8 mouse cellular contexts compared by ENCODE assay signal in the genomic region with DNA sequence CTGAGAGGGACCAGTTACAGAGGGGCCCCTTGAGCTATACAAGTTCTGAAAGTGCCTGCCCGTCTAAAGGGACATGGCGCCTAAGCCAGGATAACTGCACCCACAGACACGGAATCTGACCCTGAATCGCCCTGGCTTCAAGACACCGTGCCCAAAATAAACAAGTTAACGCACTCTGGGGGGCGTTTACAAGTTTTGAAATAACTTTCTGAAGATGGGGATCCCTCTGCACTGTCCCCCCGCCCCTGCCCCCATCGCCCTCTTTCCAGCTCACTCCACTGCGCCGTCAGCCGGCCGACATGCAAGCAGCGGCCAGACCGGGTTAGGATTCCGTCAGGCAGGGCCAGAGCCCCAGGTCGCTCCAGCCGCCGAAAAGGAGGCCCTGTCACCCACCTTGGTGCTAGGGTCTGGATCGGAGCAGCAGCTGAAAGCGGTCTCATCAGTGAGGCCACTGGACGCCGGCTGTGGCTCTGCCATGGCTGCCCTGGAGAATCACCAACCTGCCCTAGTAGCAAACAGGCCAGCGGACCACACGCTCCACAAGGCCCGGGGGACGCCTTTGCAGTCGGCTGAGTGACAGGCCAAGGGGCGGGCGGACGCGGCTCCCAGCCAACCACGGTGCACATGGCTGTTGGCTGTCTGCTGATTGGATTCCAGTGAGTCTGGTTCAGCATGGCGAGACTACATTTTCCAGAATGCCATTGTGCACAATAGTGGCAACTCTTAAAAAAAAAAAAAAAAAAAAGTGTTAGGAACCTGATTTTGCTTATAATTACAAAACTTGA. TPM values are rescaled to one million over a fixed set of nuclear protein-coding genes. Genes with fewer than 3 reads are reported as not detected.
DNase-seq lines count a peak whose midpoint lies in the region; ATAC-seq and TF ChIP-seq lines count a peak whose summit lies in the region.

No protein-coding gene starts in this region.

- ATAC-seq in forebrain, embryonic 12.5 days (ENCODE audit: low FRiP score) = peak; percentile 100
- peak; percentile 100 for ATAC-seq in heart, postnatal 0 days (ENCODE audit: insufficient read depth, low read depth)
- ATAC-seq in liver, embryonic 16.5 days (ENCODE audit: low read depth) = peak; percentile 95
- peak; percentile 99 for ATAC-seq in neural tube, embryonic 13.5 days (ENCODE audit: low read depth)

- no peaks in the 10 kb centered on the region for H3K27me3 ChIP-seq in CH12.LX (replicated peaks)
- no peaks in the 10 kb centered on the region for H3K27me3 ChIP-seq in forebrain, embryonic 12.5 days
- no peaks in the 10 kb centered on the region for H3K27me3 ChIP-seq in heart, postnatal 0 days (ENCODE audit: control insufficient read depth, insufficient read depth, low read length)
- no peaks in the 10 kb centered on the region for H3K27me3 ChIP-seq in liver, embryonic 16.5 days (ENCODE audit: control insufficient read depth, insufficient read depth, low read depth, low read length)
- no peaks in the 10 kb centered on the region for H3K27me3 ChIP-seq in neural tube, embryonic 13.5 days
- H3K27me3 ChIP-seq in testis, adult 2 months (ENCODE audit: control insufficient read depth, insufficient read depth, low read length) = no peaks in the 10 kb centered on the region

- TF ChIP-seq RAD21 in CH12.LX (IDR thresholded peaks at IDR 0.05; ENCODE audit: low read depth, low read length) = no peak

- H3K4me1 ChIP-seq in CH12.LX (ENCODE audit: control insufficient read depth in 1 of 2, insufficient read depth in 2 of 2) = peaks cover 7 to 45% of the 10 kb centered on the region in 2 experiments
- peaks cover 30% of the 10 kb centered on the region for H3K4me1 ChIP-seq in forebrain, embryonic 12.5 days
- peaks cover 29% of the 10 kb centered on the region for H3K4me1 ChIP-seq in heart, postnatal 0 days (ENCODE audit: control insufficient read depth, insufficient read depth)
- peaks cover 69% of the 10 kb centered on the region for H3K4me1 ChIP-seq in liver, embryonic 16.5 days (ENCODE audit: control insufficient read depth, low read depth, low read length)
- peaks cover 28% of the 10 kb centered on the region for H3K4me1 ChIP-seq in neural tube, embryonic 13.5 days (replicated peaks)
- peaks cover 6% of the 10 kb centered on the region for H3K4me1 ChIP-seq in testis, adult 2 months (ENCODE audit: control insufficient read depth, insufficient read depth, low read length)

- peak in 1 of 2 experiments; percentile 52; a peak in 2 of 4 replicates for TF ChIP-seq CTCF in CH12.LX (conservative IDR thresholded peaks at IDR 0.05 in 1 of 2, IDR thresholded peaks at IDR 0.05 in 1 of 2; ENCODE audit: low read depth in 2 of 2, low read length in 2 of 2)
- 0 out of 2 replicates have a peak, but pooled peaks have one; percentile 3 for TF ChIP-seq CTCF in heart, postnatal 0 days (IDR thresholded peaks at IDR 0.05; ENCODE audit: low read depth)
- TF ChIP-seq CTCF in testis, adult 2 months (IDR thresholded peaks at IDR 0.05; ENCODE audit: control insufficient read depth, insufficient read depth, insufficient replicate concordance, low read depth, low read length) = no peak

- peak overlapping the region; percentile 57 to 70 (median 69) for H3K4me3 ChIP-seq in CH12.LX (replicated peaks in 1 of 3; ENCODE audit: low read depth in 2 of 3, low read length in 2 of 3, poor library complexity in 1 of 3)
- H3K4me3 ChIP-seq in forebrain, embryonic 12.5 days (replicated peaks) = peak overlapping the region; percentile 62
- H3K4me3 ChIP-seq in heart, postnatal 0 days (ENCODE audit: low read depth, low read length) = peak overlapping the region; percentile 93
- peak overlapping the region; percentile 82 for H3K4me3 ChIP-seq in liver, embryonic 16.5 days (ENCODE audit: low read depth, low read length)
- peak overlapping the region; percentile 73 for H3K4me3 ChIP-seq in neural tube, embryonic 13.5 days
- peak overlapping the region; percentile 97 for H3K4me3 ChIP-seq in testis, adult 2 months (ENCODE audit: control insufficient read depth, low read depth, low read length)

- peaks cover 22% of the 10 kb centered on the region for H3K79me2 ChIP-seq in CH12.LX (replicated peaks; ENCODE audit: control insufficient read depth, extremely low read depth, insufficient read depth, poor library complexity, severe bottlenecking)

- dilution Hi-C loops in CH12.LX (cut with MboI; ENCODE audit: extremely low pct_ligation_motif_present, extremely low pct_unique_long_range_greater_than_20kb, low sequenced_read_pairs) = no loop called here

- DNase-seq in CH12.LX (ENCODE audit: extremely low read depth) = peak; percentile 99
- peak; percentile 99 for DNase-seq in c-Kit-positive CD71-positive TER-119-positive erythroid progenitor cells, embryonic 14.5 days (ENCODE audit: low spot score)
- DNase-seq in heart, postnatal 0 days (ENCODE audit: low spot score) = peak; percentile 98
- peak; percentile 100 for DNase-seq in kidney, postnatal 4 days

- peak overlapping the region; percentile 35 for H3K27ac ChIP-seq in CH12.LX (ENCODE audit: insufficient read depth, low read depth)
- H3K27ac ChIP-seq in forebrain, embryonic 12.5 days = peak overlapping the region; percentile 82
- peak overlapping the region; percentile 96 for H3K27ac ChIP-seq in heart, postnatal 0 days (ENCODE audit: low read depth)
- peak overlapping the region; percentile 94 for H3K27ac ChIP-seq in liver, embryonic 16.5 days (ENCODE audit: low read length)
- peak overlapping the region; percentile 81 for H3K27ac ChIP-seq in neural tube, embryonic 13.5 days (replicated peaks)
- peak overlapping the region; percentile 89 for H3K27ac ChIP-seq in testis, adult 2 months (ENCODE audit: control insufficient read depth, insufficient read depth, low read depth, low read length)

- TF ChIP-seq POLR2A in CH12.LX (IDR thresholded peaks at IDR 0.05; ENCODE audit: low read depth, low read length) = peak; percentile 96
- TF ChIP-seq POLR2A in testis, adult 2 months (IDR thresholded peaks at IDR 0.05; ENCODE audit: control insufficient read depth, low read depth, low read length) = peak; percentile 71

- WGBS in forebrain, embryonic 12.5 days = under 1% methylated on average over 34 of the region's 34 CpGs
- under 1% methylated on average over 32 of the region's 34 CpGs for WGBS in heart, postnatal 0 days
- WGBS in liver, embryonic 16.5 days (ENCODE audit: insufficient replicate concordance) = under 1% methylated on average over 34 of the region's 34 CpGs
- WGBS in neural tube, embryonic 13.5 days = under 1% methylated on average over 34 of the region's 34 CpGs

- H3K36me3 ChIP-seq in CH12.LX (replicated peaks in 1 of 2; ENCODE audit: control insufficient read depth in 1 of 2, insufficient read depth in 1 of 2, low read length in 1 of 2) = peaks cover 2 to 27% of the 10 kb centered on the region in 2 experiments
- H3K36me3 ChIP-seq in forebrain, embryonic 12.5 days (replicated peaks) = no peaks in the 10 kb centered on the region
- H3K36me3 ChIP-seq in heart, postnatal 0 days (replicated peaks; ENCODE audit: control insufficient read depth, insufficient read depth, low read length) = no peaks in the 10 kb centered on the region
- H3K36me3 ChIP-seq in liver, embryonic 16.5 days (ENCODE audit: control insufficient read depth, insufficient read depth) = peaks cover 3% of the 10 kb centered on the region; the same call in 1 of the 2 replicates
- H3K36me3 ChIP-seq in neural tube, embryonic 13.5 days = no peaks in the 10 kb centered on the region
- H3K36me3 ChIP-seq in testis, adult 2 months (ENCODE audit: control insufficient read depth, insufficient read depth, low read length) = no peaks in the 10 kb centered on the region

- H3K9ac ChIP-seq in CH12.LX (ENCODE audit: insufficient read depth, low read depth) = peak overlapping the region; percentile 69
- peak overlapping the region; percentile 63 for H3K9ac ChIP-seq in forebrain, embryonic 12.5 days
- H3K9ac ChIP-seq in heart, postnatal 0 days (replicated peaks; ENCODE audit: low read depth, low read length) = peak overlapping the region; percentile 91
- H3K9ac ChIP-seq in liver, embryonic 16.5 days (ENCODE audit: low read depth, low read length) = peak overlapping the region; percentile 93
- peak overlapping the region; percentile 82 for H3K9ac ChIP-seq in neural tube, embryonic 13.5 days

- peak overlapping the region; percentile 96 for H3K4me2 ChIP-seq in CH12.LX (ENCODE audit: insufficient read depth, low read depth, poor library complexity, severe bottlenecking)
- H3K4me2 ChIP-seq in forebrain, embryonic 12.5 days = peak overlapping the region; percentile 58
- H3K4me2 ChIP-seq in heart, postnatal 0 days (ENCODE audit: low read depth, low read length) = peak overlapping the region; percentile 72
- H3K4me2 ChIP-seq in liver, embryonic 16.5 days (ENCODE audit: low read depth, low read length) = peak overlapping the region; percentile 69
- H3K4me2 ChIP-seq in neural tube, embryonic 13.5 days = peak overlapping the region; percentile 71

- TF ChIP-seq EP300 in CH12.LX (IDR thresholded peaks at IDR 0.05; ENCODE audit: low read length) = 0 out of 2 replicates have a peak, but pooled peaks have one; percentile 23
- TF ChIP-seq EP300 in heart, postnatal 0 days (IDR thresholded peaks at IDR 0.05; ENCODE audit: low read depth) = no peak

- peaks cover 4% of the 10 kb centered on the region for H3K9me3 ChIP-seq in CH12.LX (replicated peaks; ENCODE audit: low read length)
- no peaks in the 10 kb centered on the region for H3K9me3 ChIP-seq in forebrain, embryonic 12.5 days
- H3K9me3 ChIP-seq in heart, postnatal 0 days (replicated peaks; ENCODE audit: control insufficient read depth, low read length) = no peaks in the 10 kb centered on the region
- H3K9me3 ChIP-seq in liver, embryonic 16.5 days (replicated peaks; ENCODE audit: control insufficient read depth, low read length) = no peaks in the 10 kb centered on the region
- no peaks in the 10 kb centered on the region for H3K9me3 ChIP-seq in neural tube, embryonic 13.5 days

- in situ Hi-C loops in CH12.LX (cut with MboI; ENCODE audit: low pct_ligation_motif_present, low pct_unique_long_range_greater_than_20kb, low sequenced_read_pairs) = no loop called here

RNA-seq across cellular contexts. Expression of a gene that starts 11.9 kb away (rescaled TPM):
- total RNA-seq in CH12.LX (2012; rRNA removed) = not detected in 2 replicates
- 0.09 and 0.43 TPM in 2 replicates for total RNA-seq in CH12.LX (2014; rRNA removed)
- polyA plus RNA-seq in CH12.LX (2012; ENCODE audit: insufficient read length, low read depth) = 0.55 and 0.99 TPM in 2 replicates
- 0.98 and 1.4 TPM in 2 replicates for polyA plus RNA-seq in forebrain, embryonic 12.5 days (2016; fragmentation: Nextera tagmentation; extraction: Ambion mirVana)
- total RNA-seq in heart, postnatal 0 days (2014; rRNA removed; ENCODE audit: low replicate concordance) = 1.5 and 2.0 TPM in 2 replicates
- polyA plus RNA-seq in heart, postnatal 0 days (2015; fragmentation: Nextera tagmentation; extraction: Ambion mirVana) = 0.33 and 0.59 TPM in 2 replicates
- 0.89 and 0.99 TPM in 2 replicates for polyA plus RNA-seq in liver, embryonic 16.5 days (2015; fragmentation: Nextera tagmentation; extraction: Ambion mirVana)
- polyA plus RNA-seq in neural tube, embryonic 13.5 days (2015; fragmentation: Nextera tagmentation; extraction: Ambion mirVana) = 1.2 and 1.5 TPM in 2 replicates
- 295 and 322 TPM in 2 replicates for polyA plus RNA-seq in testis, adult 2 months (2012; rRNA removed)

RNA-seq across cellular contexts. Expression of a gene that starts 14.4 kb away (rescaled TPM):
- total RNA-seq in CH12.LX (2012; rRNA removed) (143 and 155 TPM in 2 replicates), CH12.LX (2014; rRNA removed) (283 and 307 TPM in 2 replicates)
- polyA plus RNA-seq in CH12.LX (2012; ENCODE audit: insufficient read length, low read depth) = 170 and 194 TPM in 2 replicates
- polyA plus RNA-seq in forebrain, embryonic 12.5 days (2016; fragmentation: Nextera tagmentation; extraction: Ambion mirVana) = 233 and 241 TPM in 2 replicates
- 143 and 179 TPM in 2 replicates for total RNA-seq in heart, postnatal 0 days (2014; rRNA removed; ENCODE audit: low replicate concordance)
- 184 and 191 TPM in 2 replicates for polyA plus RNA-seq in heart, postnatal 0 days (2015; fragmentation: Nextera tagmentation; extraction: Ambion mirVana)
- 259 and 271 TPM in 2 replicates for polyA plus RNA-seq in liver, embryonic 16.5 days (2015; fragmentation: Nextera tagmentation; extraction: Ambion mirVana)
- polyA plus RNA-seq in neural tube, embryonic 13.5 days (2015; fragmentation: Nextera tagmentation; extraction: Ambion mirVana) = 157 and 160 TPM in 2 replicates
- 23.5 and 25.0 TPM in 2 replicates for polyA plus RNA-seq in testis, adult 2 months (2012; rRNA removed)

RNA-seq across cellular contexts. Expression of a gene that starts 36.0 kb away (rescaled TPM):
- total RNA-seq in CH12.LX (2012; rRNA removed) = 16.6 and 19.3 TPM in 2 replicates
- total RNA-seq in CH12.LX (2014; rRNA removed) = 18.6 and 25.4 TPM in 2 replicates
- 20.0 and 22.3 TPM in 2 replicates for polyA plus RNA-seq in CH12.LX (2012; ENCODE audit: insufficient read length, low read depth)
- polyA plus RNA-seq in forebrain, embryonic 12.5 days (2016; fragmentation: Nextera tagmentation; extraction: Ambion mirVana) = 79.8 and 85.9 TPM in 2 replicates
- 30.3 and 36.4 TPM in 2 replicates for total RNA-seq in heart, postnatal 0 days (2014; rRNA removed; ENCODE audit: low replicate concordance)
- 26.2 and 31.0 TPM in 2 replicates for polyA plus RNA-seq in heart, postnatal 0 days (2015; fragmentation: Nextera tagmentation; extraction: Ambion mirVana)
- polyA plus RNA-seq in liver, embryonic 16.5 days (2015; fragmentation: Nextera tagmentation; extraction: Ambion mirVana) = 13.2 and 14.3 TPM in 2 replicates
- polyA plus RNA-seq in neural tube, embryonic 13.5 days (2015; fragmentation: Nextera tagmentation; extraction: Ambion mirVana) = 122 and 126 TPM in 2 replicates
- 84.7 and 87.1 TPM in 2 replicates for polyA plus RNA-seq in testis, adult 2 months (2012; rRNA removed)

Comparison
In these comparisons a context has a peak if more than half of its experiments do, and no peak if none do; other contexts are left out.
1. Peak in every context shown above with its lines: DNase-seq, ATAC-seq, H3K4me3 ChIP-seq and H3K27ac ChIP-seq.
2. H3K27ac ChIP-seq: peak in every context shown above with its lines; median percentile 96 in heart, postnatal 0 days; 94 in liver, embryonic 16.5 days; 89 in testis, adult 2 months; 82 in forebrain, embryonic 12.5 days; 81 in neural tube, embryonic 13.5 days; 35 in CH12.LX.
3. RNA of a gene that starts 11.9 kb away (polyA plus RNA-seq): 295 to 322 TPM in testis, adult 2 months; 1.2 to 1.5 TPM in neural tube, embryonic 13.5 days, 0.89 to 0.99 TPM in liver, embryonic 16.5 days, 0.55 to 0.99 TPM in CH12.LX, 0.98 to 1.4 TPM in forebrain, embryonic 12.5 days and 0.33 to 0.59 TPM in heart, postnatal 0 days; every median in the first group is over 100 times any median in the second.